Mouse (Mus musculus) frontal cortex, postnatal 25 days (tissue): Measurements from ENCODE around the gene Lrrfip2.

Experiments used
- DNase-seq, 2 experiments: peaks; one replicate each; pipeline ENCODE4 v3.0.0; 2022; ENCODE audit warnings: low spot score in 2 of 2

The Lrrfip2 gene

DNA sequence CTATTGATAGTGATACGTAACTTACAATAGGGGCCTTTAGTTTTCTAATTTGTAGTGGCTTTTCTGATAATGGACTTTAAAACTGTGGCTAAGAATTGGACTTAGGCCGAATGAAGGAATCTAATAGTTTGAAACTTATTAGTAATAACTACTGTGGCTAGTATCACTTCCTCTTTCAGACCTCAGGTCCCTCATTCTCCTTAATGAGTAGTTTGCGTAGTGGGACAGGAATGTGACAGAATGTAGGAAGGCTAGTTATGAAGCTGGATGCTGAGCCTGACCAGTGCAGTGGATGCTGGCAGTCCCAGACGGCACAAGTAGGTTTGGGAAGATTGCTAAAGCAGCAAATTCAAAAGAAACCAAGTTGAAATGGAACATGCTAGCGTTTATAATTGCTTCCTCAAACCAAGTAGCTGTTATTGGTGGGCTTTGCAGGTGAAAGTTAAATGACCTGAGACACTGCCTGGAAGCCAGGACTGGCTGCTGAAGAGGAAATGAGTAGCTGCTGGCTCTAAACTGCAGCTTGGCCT lies 103.2 kb downstream of the Lrrfip2 start:
- DNase-seq: no peak

DNA sequence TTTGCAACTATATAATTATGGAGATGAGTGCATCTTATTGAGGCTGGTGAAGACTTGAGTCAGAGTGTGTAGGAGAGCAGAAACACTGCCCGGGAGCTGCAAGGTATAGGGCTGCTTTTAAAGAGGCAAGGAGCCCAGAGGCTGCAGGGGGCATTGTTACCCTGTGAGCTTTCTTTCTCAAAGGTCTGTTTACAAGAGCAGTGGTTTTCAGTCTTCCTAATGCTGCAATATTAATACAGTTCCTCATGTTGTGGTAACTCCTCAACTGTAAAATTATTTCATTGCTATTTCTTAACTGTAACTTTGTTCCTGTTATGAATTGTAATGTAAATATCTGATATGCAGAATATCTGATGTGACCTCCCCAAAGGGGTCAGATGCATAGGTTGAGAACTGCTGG lies 104.2 kb downstream of the Lrrfip2 start:
- DNase-seq: no peak

DNA sequence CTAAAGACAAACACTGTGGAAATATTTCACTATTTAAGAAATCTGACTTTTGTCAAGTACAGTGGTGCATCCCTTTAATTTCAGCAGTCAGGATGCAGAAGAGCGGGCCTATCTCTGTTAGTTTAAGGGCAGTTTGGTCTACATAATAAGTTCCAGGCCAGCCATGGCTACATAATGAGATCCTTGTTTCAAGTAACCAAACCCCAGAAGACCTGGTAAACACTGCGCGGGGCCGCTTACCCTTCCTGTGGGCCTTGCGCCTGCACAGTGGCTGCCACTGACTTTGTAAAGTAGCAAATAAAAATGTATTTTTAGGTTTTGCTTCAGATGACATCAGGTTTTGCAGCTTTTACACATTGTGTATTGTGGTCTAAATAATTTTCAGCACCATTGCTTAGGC lies 106.0 kb downstream of the Lrrfip2 start:
- no peak for DNase-seq

DNA sequence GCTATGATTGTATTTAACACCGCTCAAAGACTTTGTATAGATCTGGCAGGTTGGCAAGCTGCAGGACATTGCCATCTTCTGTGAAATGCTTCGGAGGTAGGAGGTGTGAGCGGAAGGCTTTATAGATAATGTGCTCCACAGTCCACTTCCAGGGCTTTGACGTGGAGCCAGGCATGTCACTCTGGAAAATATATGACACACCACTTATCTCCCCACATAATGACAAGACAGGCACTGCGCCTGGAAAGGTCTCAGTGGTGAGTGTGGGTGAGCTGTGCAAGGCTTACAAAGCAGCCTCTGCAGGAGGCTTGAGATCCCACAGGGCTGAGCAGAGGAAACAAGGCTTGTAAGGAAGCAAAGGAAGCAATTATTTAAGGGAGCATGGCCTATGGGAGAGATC lies 111.1 kb downstream of the Lrrfip2 start:
- DNase-seq: no peak

DNA sequence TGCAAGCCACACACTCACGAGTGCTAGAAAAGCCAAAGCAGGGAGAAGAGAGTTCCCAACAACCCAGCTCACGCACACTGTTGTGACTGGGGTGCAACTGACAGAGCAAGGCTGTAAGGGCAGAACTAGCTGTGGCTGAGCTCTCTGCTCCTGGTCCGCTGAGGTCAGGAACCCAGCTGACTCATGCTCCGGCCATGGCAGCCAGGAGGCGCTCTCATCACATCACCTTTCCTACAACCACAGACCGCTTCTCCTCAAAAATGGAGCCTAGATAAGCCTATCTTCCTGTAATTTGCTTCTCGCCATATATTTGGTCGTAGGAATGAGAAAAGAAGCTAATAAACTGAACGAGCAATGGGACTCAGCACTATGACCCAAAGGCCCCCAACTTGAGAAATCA lies 117.3 kb downstream of the Lrrfip2 start:
- DNase-seq: no peak

DNA sequence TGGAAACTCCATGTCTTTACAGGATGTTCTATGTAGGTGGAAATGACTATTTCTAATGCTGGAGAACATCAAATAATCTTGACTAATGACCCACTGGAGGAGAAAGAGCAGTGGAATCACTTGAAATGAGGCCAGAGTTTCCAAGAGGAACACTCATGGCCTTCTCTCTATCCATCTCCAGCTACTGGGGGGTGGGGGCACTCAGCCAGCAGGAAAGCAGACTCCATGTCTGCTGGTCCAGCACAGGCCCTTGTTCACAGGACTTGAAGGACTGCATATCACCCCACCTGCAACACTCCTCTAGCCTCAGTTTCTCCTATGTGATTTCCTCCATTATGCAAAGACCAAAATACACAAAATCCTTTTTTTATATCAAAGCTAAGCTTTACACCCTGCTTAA lies 120.3 kb downstream of the Lrrfip2 start:
- no peak for DNase-seq

DNA sequence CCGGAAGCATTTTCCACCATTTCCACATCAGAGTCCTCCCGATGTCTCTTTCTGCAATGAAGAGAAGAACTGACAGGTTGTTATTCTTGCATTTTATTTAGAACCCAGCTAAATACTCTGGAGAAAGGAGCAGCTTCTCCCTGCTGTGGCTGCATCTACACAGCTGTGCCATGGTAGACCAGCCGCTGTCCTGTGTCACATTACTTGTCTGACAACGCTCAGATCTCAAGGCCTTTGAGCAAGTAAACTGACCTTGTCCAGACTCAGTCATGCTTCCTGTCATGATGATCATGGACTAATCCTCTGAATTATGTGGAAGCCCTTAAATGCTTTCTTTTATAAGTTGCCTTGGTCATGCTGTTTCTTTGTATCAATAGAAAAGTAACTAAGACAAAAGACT lies 122.4 kb downstream of the Lrrfip2 start:
- DNase-seq: no peak

DNA sequence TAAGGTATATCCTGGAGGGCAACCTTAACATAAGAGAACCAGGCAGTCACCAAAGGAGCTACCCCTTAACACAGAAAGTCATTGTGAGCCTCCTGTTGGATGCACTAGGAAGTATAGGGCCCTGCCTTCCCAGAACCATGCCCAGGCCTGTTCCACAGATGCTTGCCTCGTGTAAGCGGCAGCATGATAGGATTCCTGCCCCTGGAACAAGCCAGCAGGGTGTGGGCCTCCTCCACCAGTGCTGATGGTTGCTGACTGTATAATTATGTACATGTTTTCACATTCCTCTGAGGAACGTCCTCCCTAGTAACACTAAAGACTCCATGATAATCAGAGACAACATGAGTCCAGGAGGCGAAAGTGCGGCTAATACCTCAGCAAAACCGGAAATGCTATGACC lies 126.0 kb downstream of the Lrrfip2 start:
- no peak for DNase-seq

DNA sequence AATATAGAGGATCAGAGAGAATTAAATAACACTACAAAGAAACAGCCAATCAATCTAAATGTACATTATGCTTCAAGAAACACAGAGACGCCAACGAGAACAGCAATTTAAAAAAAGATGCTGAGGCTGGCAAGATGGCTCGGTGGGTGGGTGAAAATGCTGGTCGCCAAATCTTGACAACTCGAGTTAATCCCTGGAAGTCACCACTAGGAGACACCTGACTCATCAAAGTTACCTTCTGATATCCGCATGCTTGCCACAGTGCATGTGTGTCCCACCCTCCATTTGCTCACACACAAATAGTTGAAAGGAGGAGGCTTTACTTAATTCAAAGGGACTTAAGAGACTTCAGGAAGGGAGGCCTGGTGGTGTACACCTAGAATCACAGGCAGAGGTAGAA lies 128.2 kb downstream of the Lrrfip2 start:
- no peak for DNase-seq

DNA sequence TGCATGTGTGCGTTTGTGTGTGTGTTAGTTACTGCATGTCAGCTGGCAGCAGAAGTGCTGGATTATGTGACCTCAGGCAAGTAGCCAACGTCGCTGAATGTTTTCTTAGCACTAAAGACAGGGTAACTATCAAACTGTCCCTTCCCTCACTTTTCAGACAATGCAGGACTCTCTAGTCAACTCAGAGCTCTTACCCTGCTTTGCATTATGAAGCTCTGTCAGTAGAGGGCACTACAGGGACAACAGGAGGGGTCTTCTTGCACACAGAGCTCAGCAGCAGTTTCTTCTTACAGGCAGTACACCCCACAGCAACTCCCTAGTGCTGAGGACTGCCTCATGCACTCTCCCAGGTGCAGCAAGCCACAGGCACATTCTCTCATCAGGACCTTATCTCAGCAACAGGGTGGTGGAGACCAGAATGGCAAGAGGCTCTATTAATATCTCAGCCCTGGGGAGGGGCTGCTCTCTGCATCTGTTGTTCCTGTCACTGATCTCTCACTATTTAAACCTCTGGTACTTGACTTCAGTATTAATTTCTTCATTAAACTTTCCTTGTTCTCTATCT lies 130.4 kb downstream of the Lrrfip2 start:
- no peak for DNase-seq

DNA sequence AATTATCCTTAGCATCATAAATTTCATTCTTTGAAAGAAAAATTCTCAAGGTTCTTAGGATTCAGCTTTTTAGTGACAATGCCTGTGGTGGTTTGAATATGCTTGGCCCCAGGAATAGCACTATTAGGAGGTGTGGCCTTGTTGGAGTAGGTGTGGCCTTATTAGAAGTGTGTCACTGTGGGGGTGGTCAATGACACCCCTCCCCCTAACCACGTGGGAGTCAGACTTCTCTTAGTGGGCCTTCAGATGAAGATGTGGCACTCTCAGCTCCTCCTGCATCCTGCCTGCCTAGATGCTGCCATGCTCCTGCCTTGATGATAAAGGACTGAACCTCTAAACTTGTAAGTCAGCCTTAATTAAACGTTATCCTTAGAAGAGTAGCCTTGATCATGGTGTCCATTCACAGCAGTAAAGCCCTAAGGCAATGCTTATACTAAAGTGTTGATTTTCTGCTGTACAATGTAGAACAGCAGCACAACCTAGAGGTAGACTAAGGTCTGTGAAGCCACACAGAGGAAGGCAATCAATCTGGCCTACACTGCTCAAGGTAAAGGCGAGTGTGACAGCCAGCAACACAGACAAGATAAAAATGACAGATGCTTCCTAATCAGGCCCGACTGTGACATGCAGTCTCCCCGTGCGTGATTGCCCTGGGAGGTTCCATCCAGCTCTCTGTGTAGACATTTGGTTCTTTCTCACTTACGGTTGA lies 134.9 kb downstream of the Lrrfip2 start:
- no peak for DNase-seq

DNA sequence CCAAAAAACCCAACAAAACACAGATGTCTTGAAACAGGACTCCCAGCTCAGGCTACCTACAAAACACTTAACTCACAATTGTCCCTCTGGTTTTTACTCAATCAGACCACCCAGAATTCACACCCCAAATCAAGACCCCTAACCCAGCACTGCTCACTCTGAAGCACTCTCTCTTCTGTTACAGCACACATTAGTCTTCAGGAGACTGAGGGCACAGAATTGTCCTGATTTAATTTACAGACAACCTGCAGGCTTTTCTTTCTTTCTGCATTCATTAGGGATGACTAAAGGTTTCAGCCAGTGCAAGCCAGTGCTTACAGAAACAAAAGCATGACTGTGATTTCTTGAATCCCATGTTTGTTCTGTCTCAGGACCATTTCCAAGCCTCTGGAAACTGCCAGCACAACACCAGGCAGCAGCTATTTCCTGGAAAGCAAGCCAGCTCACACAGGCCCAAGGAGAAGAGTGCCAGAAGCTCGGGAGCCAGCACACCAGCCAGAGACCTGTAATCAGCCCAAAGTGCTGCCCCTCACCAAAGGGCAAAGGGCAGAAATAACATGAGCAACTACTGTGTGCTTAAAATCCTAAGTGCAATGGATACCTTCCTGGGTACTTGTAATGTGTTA lies 143.1 kb downstream of the Lrrfip2 start:
- no peak for DNase-seq

DNA sequence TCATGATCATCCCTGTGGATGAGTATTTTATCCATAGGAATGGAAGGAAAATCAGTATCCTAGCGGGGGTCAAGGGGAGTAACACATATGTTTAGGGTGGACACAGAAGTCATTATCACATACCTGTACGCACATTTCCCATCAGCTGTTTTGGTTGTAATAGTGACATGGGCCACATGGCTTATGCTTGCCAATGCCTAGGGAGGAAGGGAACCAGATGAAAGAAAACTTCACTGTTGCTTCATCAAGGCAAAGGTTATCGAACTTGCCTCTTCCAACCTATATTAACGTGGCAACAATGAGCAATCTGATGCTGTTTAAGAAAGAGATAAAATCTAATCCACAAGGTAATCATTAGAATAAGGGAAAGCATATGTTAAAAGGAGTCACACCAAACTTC lies 144.0 kb downstream of the Lrrfip2 start:
- DNase-seq: no peak

DNA sequence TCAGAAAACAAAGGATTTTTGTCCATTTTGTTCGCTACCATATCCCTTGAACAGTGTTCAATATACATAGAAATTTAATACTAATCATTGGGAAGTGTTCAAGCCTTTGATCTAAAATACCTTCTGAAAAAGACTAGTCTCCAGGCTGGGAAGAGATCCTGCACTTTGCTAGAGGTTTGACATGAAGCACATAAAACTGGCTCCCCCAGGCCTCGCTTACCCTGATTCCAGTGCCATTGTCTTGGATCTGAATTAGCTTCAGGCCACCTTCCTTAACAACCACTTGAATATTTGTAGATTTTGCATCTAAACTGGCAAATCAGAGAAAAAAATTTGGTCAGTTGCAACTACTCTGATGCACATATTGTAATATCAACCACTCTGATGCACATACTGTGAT lies 150.6 kb downstream of the Lrrfip2 start:
- no peak for DNase-seq

DNA sequence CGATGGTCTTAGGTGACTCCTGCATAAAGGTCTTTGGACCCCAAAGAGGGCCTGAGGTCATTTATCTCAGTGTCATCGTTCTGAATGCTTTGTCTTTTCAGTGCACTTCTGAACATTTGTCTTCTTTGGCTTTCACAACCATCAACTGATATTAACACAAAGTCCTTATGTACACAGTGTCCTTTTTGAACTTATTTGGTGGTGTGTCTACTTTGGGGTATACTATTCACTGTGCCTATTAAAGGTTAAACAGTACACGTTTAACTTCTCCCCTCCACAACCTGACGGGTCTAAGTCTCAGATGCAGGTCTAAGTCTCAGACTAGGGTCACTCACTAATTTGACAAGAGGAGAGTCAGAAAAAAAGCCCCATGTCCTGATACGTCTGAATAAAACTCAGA lies 153.2 kb downstream of the Lrrfip2 start:
- no peak for DNase-seq

DNA sequence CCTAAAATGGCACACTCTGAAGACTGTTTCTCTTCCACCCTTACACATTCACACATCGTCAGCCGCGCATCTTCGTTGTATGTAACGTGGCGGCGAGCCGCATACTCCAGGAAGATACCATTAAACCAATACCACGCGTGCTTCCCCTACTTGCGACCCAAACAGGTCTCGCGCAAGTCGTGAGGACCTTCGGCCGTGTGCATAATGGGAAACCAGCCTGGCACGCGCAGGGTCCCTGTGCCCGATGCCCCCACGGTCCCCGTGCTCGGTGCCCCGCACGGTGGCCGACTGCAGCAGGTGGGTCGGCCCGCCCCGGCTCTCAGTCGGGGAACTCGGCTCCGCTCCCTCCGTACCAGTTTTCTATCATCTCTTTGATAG lies 153.7 kb downstream of the Lrrfip2 start:
- no peak for DNase-seq

DNA sequence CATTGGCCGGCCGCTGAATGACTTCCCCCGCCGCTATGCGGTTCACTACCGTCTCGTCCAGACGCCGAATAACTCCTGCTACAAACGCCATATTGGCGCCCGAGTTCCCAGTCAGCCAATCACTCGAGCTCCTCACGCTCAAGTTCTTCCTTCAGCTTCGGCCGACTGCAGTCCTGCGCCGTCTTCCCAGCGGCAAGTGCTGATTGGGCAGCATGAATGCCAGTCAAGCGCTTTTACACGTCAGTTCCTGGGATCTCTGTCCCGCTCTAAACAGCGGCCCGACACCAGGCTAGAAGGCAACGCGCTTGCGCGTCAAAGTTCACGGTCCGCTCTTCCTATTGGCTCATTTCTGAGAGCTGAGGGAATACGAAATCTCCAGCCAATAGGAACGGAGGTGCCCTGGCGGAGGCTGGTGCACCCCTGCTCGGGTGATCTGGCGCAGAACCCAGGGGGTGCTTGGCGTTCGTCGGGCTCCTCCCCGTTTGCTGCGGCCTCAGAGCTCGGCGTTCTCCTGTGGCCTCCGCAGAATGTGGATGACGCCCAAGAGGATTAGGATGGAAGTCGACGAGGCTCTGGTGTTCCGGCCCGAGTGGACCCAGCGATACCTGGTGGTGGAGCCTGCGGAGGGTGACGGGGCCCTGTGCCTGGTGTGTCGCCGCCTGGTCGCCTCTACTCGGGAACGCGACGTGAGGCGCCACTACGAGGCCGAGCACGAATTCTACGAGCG lies 154.2 kb downstream of the Lrrfip2 start, which contains the start of the genes Mlh1 and Epm2aip1:
Gene Mlh1, minus strand, starts transcription at position 358 of the 727 bp plus-strand sequence.
Gene Epm2aip1, plus strand, starts transcription at position 496 of the 727 bp plus-strand sequence.
- peak; percentile 96 to 98 for DNase-seq

DNA sequence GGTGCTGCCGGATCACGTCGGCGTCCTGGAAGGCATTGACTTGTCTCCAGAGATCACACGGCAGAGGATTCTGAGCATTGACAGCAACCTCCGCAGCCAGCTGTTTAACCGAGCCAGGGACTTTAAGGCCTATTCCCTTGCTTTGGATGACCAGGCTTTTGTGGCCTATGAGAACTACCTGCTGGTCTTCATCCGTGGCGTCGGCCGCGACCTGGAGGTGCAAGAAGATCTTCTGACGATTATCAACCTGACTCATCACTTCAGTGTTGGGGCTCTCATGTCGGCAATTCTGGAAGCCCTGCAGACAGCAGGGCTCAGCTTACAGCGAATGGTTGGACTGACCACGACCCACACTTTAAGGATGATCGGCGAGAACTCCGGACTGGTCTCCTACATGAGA lies 155.0 kb downstream of the Lrrfip2 start:
- DNase-seq: no peak

DNA sequence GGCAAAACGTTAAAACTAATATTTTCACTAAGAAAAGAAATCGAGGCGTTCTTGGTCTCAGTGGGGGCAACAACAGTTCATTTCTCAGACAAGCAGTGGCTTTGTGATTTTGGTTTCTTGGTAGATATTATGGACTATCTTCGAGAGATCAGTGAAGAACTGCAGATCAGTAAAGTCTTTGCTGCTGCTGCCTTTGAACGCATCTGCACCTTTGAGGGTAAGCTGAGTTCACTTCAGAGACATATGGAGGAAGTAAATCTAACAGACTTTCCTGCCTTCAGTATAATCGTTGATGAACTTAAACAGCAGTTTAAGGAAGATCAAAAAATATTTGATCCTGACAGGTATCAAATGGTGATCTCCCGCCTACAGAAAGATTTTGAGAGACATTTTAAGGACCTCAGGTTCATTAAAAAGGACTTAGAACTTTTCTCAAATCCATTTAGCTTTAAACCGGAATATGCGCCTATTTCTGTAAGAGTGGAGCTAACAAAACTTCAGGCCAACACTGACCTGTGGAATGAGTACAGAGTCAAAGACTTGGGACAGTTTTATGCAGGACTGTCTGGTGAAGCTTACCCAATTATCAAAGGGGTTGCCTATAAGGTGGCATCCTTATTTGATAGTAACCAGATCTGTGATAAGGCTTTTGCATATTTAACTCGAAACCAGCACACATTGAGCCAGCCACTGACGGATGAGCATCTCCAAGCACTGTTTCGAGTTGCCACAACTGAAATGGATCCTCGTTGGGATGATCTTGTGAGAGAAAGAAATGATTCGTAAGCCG lies 155.8 kb downstream of the Lrrfip2 start:
- no peak for DNase-seq

DNA sequence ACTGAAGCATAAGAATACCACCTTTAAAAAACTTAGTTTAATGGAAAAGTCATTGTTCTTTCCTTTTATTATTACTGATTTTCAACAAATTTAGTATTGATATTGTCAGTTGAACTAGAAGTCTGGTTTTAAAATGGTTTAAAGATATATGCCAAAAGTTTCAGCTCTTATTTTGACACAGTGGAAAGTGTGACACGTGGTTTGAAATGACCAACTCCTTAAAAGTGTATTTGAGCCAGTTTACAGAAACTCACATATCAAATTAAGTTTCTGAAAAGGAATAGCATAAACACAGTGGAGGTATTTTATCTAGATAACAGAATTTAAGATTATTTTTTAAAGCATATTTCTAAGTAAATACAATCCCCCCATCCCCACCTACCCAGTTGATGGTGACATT lies 156.6 kb downstream of the Lrrfip2 start:
- DNase-seq: no peak

DNA sequence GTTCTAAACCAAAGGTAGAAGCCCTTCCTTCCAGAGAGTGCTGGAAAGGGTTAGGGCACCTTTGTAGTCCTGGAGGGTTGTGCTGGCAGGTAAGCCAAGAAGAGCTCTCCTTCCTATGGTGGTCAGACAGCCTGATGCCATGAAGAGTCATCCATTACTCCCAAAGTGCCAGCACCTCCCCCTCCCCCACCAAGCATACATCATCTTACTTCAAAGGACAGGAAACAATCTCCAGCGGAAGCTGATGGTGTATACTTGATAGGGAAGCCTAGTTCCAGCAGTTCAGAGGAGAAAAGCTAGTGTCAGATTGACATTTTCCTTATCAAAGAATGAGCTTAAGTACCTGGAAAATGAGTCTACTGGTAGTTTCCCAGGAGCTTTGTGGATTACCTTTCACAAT lies 157.8 kb downstream of the Lrrfip2 start:
- DNase-seq: no peak
